Mouse (Mus musculus): Measurements from ENCODE around the gene Serpinf2. TPM values are rescaled to one million over a fixed set of nuclear protein-coding genes. Genes with fewer than 3 reads are reported as not detected.

Gene Serpinf2
- polyA plus RNA-seq, 1 experiment from 2014 or later: 5.4 TPM

DNA sequence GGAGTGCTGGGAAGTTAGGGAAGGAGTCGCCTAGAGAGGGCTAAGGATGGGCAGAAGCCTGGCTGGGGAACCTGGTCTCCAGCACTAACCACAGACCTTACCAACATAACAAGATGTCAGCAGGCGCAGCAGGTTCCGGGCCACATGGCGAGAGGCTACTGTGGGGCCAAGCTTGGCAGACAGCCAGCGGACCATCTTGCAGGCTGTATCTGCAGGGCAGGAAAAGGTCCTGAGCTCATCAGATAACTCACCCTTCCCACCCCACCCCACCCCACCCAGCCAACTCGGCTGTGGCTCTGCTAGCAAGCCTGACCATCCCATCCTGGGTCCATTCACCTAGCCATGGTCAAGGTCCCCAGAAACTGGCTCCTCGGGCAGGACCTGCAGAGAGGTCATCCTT, 10.3 kb upstream of the Serpinf2 start:
- ATAC-seq (replicated peaks; ENCODE audit: insufficient number of reproducible peaks, low FRiP score, low TSS enrichment): 0 out of 2 replicates have a peak, but pooled peaks have one; percentile 40
- Histone ChIP-seq H3K4me1 (ENCODE audit: control insufficient read depth, insufficient read depth, low read length) (peaks cover 18% of the 10 kb centered on the region), H3K27me3 (ENCODE audit: control insufficient read depth, insufficient read depth, low read length) (no peaks in the 10 kb centered on the region), H3K9ac (ENCODE audit: low read depth, low read length) (no peak overlapping the region), H3K4me3 (ENCODE audit: low read depth, low read length) (no peak overlapping the region), H3K36me3 (ENCODE audit: control insufficient read depth, insufficient read depth, low read length) (peaks cover 14% of the 10 kb centered on the region), H3K27ac (ENCODE audit: low read depth, low read length) (no peak overlapping the region), H3K9me3 (replicated peaks; ENCODE audit: control insufficient read depth, low read length) (no peaks in the 10 kb centered on the region), H3K4me2 (peak overlapping the region; percentile 14)
- WGBS (ENCODE audit: insufficient replicate concordance): 73% methylated on average over 7 of the region's 7 CpGs

DNA sequence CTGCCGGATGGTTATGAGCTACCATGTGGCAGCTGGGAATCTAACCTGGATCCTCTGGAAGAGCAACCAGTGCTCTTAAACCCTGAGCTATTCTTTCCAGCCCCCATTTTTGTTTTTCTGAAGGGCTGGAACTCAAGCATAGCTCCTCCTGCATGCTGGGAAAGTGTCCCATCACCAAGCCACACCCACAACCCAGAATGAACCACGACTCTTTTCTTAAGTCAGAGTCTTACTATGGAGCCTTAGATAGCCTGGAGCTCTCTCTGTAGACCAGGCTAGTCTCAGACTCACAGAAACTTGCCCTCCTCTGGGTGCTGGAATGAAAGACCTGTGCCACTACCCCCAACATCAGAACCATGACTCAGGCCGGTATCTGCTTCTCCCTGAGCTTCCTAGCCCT, 9.2 kb upstream of the Serpinf2 start:
- Histone ChIP-seq H3K4me3 (ENCODE audit: low read depth, low read length) (no peak overlapping the region), H3K36me3 (ENCODE audit: control insufficient read depth, insufficient read depth, low read length) (peaks cover 16% of the 10 kb centered on the region), H3K4me1 (ENCODE audit: control insufficient read depth, insufficient read depth, low read length) (peaks cover 12% of the 10 kb centered on the region), H3K9ac (ENCODE audit: low read depth, low read length) (peak overlapping the region; percentile 39; the same call in 1 of the 2 replicates), H3K27me3 (ENCODE audit: control insufficient read depth, insufficient read depth, low read length) (no peaks in the 10 kb centered on the region), H3K27ac (ENCODE audit: low read depth, low read length) (0 out of 2 replicates have a peak overlapping the region, but pooled peaks have one; percentile 31), H3K4me2 (peak overlapping the region; percentile 14), H3K9me3 (replicated peaks; ENCODE audit: control insufficient read depth, low read length) (no peaks in the 10 kb centered on the region)
- no peak for ATAC-seq (replicated peaks; ENCODE audit: insufficient number of reproducible peaks, low FRiP score, low TSS enrichment)
- 75% methylated on average over 3 of the region's 3 CpGs for WGBS (ENCODE audit: insufficient replicate concordance)

DNA sequence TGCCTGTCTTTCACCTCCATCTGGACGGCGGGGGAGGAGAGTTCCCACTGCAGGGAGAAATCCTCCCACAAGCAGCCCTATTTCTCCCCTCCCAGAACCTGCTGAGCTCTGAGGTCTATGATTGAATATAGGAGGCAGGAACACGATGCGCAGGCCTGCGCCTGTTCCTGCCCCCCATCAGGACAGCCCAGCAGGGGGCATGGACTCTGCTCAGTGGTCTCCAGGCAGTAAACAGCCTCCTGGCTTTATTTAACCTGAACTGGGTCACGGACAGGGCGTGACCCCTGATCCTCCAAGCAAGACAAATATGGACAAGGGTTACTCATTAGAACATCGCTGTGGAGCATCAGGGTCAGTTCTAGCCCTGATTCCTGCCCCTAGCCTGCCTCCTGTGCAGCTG, 4.3 kb upstream of the Serpinf2 start:
- peaks cover 14% of the 10 kb centered on the region for H3K36me3 ChIP-seq (ENCODE audit: control insufficient read depth, insufficient read depth, low read length)
- ATAC-seq (replicated peaks; ENCODE audit: insufficient number of reproducible peaks, low FRiP score, low TSS enrichment): no peak
- no peak overlapping the region for H3K4me2 ChIP-seq
- peaks cover 2% of the 10 kb centered on the region; the same call in 1 of the 2 replicates for H3K4me1 ChIP-seq (ENCODE audit: control insufficient read depth, insufficient read depth, low read length)
- no peak overlapping the region for H3K4me3 ChIP-seq (ENCODE audit: low read depth, low read length)
- no peaks in the 10 kb centered on the region for H3K9me3 ChIP-seq (replicated peaks; ENCODE audit: control insufficient read depth, low read length)
- H3K27me3 ChIP-seq (ENCODE audit: control insufficient read depth, insufficient read depth, low read length): no peaks in the 10 kb centered on the region
- no peak overlapping the region for H3K9ac ChIP-seq (ENCODE audit: low read depth, low read length)
- H3K27ac ChIP-seq (ENCODE audit: low read depth, low read length): no peak overlapping the region
- WGBS (ENCODE audit: insufficient replicate concordance): 65% methylated on average over 8 of the region's 8 CpGs

DNA sequence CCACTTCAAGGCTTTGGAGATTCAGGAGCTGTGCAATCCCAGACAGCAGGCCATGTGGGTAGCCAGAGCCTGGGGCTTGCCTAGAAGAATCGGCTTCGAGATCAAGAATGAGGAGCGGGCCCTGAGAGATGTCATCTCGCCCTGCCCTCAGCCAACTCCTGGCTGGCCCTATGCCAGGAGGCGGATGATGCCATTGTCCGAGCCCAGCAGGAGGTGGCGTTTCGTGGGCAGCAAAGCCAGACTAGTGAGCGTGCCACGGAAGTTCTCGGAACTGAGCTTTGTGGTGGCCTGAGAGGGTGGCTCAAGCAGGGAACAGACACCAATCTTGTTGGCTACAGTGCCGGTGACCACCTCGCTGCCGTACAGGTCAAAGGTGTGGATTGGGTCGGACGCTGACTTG, 2.2 kb upstream of the Serpinf2 start:
- Histone ChIP-seq H3K36me3 (ENCODE audit: control insufficient read depth, insufficient read depth, low read length) (0 out of 2 replicates have a peak, but pooled peaks cover 2% of the 10 kb centered on the region), H3K4me3 (ENCODE audit: low read depth, low read length) (no peak overlapping the region), H3K27ac (ENCODE audit: low read depth, low read length) (no peak overlapping the region), H3K4me2 (no peak overlapping the region), H3K9ac (ENCODE audit: low read depth, low read length) (no peak overlapping the region), H3K27me3 (ENCODE audit: control insufficient read depth, insufficient read depth, low read length) (no peaks in the 10 kb centered on the region), H3K4me1 (ENCODE audit: control insufficient read depth, insufficient read depth, low read length) (peaks cover 6% of the 10 kb centered on the region), H3K9me3 (replicated peaks; ENCODE audit: control insufficient read depth, low read length) (no peaks in the 10 kb centered on the region)
- 87% methylated on average over 16 of the region's 16 CpGs for WGBS (ENCODE audit: insufficient replicate concordance)
- ATAC-seq (replicated peaks; ENCODE audit: insufficient number of reproducible peaks, low FRiP score, low TSS enrichment): no peak; the same call in 1 of the 2 replicates

DNA sequence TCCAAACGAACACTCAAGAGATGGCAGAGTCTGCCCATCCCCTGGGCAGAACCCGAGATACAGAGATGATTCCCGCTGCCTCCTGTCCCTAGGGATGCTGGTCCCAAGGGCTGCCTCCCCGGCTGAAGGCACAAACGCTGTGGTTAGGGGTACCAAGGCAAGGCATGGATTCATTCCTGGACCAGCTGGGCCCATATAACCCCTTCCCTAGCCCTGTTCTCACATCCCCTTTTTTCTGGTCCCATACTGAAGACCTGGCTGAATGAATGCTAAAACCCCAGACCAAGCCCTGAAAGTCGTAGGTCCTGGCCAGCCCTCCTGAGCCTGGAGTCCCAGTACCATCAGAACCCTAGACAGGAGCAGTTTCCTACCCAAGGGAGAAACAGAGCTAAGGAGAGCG, 1.6 kb upstream of the Serpinf2 start:
- no peaks in the 10 kb centered on the region for H3K9me3 ChIP-seq (replicated peaks; ENCODE audit: control insufficient read depth, low read length)
- peaks cover 6% of the 10 kb centered on the region for H3K4me1 ChIP-seq (ENCODE audit: control insufficient read depth, insufficient read depth, low read length)
- WGBS (ENCODE audit: insufficient replicate concordance): 82% methylated on average over 7 of the region's 7 CpGs
- H3K36me3 ChIP-seq (ENCODE audit: control insufficient read depth, insufficient read depth, low read length): 0 out of 2 replicates have a peak, but pooled peaks cover 2% of the 10 kb centered on the region
- H3K4me3 ChIP-seq (ENCODE audit: low read depth, low read length): no peak overlapping the region
- H3K9ac ChIP-seq (ENCODE audit: low read depth, low read length): no peak overlapping the region
- H3K27me3 ChIP-seq (ENCODE audit: control insufficient read depth, insufficient read depth, low read length): no peaks in the 10 kb centered on the region
- H3K4me2 ChIP-seq: no peak overlapping the region
- no peak overlapping the region for H3K27ac ChIP-seq (ENCODE audit: low read depth, low read length)
- ATAC-seq (replicated peaks; ENCODE audit: insufficient number of reproducible peaks, low FRiP score, low TSS enrichment): no peak

DNA sequence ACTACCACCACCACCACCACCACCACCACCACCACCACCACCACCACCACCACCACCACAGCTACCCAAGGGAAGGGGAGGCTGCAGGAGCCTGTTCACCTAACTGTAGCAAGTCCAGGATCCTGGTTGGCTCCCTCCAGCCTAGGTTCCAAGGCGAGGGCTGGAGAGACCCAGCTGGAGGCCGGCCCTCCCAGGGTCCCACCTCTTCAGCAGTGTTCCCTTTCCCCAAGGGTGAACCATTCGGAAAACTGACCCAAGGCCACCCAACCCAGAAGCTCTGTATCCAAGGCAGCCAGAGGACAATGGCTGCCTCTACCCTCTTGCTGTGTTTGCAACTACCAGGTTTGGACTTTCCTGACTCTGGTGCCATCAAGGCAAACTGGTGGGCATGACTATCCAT, 560 bp upstream of the Serpinf2 start:
- 0 out of 2 replicates have a peak, but pooled peaks cover 2% of the 10 kb centered on the region for H3K36me3 ChIP-seq (ENCODE audit: control insufficient read depth, insufficient read depth, low read length)

DNA sequence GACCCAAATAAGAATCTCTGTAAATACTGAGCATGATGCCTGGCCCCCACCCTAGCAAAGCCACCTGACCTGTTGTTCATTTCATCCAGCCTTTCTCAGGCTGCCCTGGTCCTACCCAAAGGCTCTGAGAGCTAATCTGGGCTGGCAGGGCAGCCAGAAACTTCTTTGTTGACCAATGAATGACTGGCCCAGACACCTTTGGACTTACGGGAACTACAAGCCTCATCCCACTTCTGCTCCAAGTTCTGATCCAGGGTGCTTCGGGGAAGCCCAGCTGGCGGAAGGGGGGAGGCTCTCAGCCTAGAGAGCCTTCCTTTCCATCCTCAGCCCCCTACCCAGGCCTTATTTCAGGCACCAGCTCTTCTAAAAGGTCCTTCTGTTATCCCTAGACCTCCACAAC, 587 bp downstream of the Serpinf2 start:
- ATAC-seq (replicated peaks; ENCODE audit: insufficient number of reproducible peaks, low FRiP score, low TSS enrichment): no peak
- peaks cover 4% of the 10 kb centered on the region for H3K4me1 ChIP-seq (ENCODE audit: control insufficient read depth, insufficient read depth, low read length)
- H3K4me2 ChIP-seq: no peak overlapping the region
- no peak overlapping the region for H3K9ac ChIP-seq (ENCODE audit: low read depth, low read length)
- no peaks in the 10 kb centered on the region for H3K27me3 ChIP-seq (ENCODE audit: control insufficient read depth, insufficient read depth, low read length)
- no peak overlapping the region for H3K4me3 ChIP-seq (ENCODE audit: low read depth, low read length)
- no peak overlapping the region for H3K27ac ChIP-seq (ENCODE audit: low read depth, low read length)
- H3K36me3 ChIP-seq (ENCODE audit: control insufficient read depth, insufficient read depth, low read length): 0 out of 2 replicates have a peak, but pooled peaks cover 1% of the 10 kb centered on the region
- 82% methylated on average over 3 of the region's 3 CpGs for WGBS (ENCODE audit: insufficient replicate concordance)
- peaks cover 4% of the 10 kb centered on the region; the same call in 1 of the 2 replicates for H3K9me3 ChIP-seq (replicated peaks; ENCODE audit: control insufficient read depth, low read length)

More for the DNA sequence above, 560 bp upstream of the Serpinf2 start:
- H3K4me2 ChIP-seq: no peak overlapping the region
- no peak for ATAC-seq (replicated peaks; ENCODE audit: insufficient number of reproducible peaks, low FRiP score, low TSS enrichment)
- H3K4me1 ChIP-seq (ENCODE audit: control insufficient read depth, insufficient read depth, low read length): peaks cover 6% of the 10 kb centered on the region
- no peaks in the 10 kb centered on the region for H3K27me3 ChIP-seq (ENCODE audit: control insufficient read depth, insufficient read depth, low read length)
- no peak overlapping the region for H3K4me3 ChIP-seq (ENCODE audit: low read depth, low read length)
- H3K27ac ChIP-seq (ENCODE audit: low read depth, low read length): no peak overlapping the region
- H3K9ac ChIP-seq (ENCODE audit: low read depth, low read length): no peak overlapping the region
- no peaks in the 10 kb centered on the region for H3K9me3 ChIP-seq (replicated peaks; ENCODE audit: control insufficient read depth, low read length)
- WGBS (ENCODE audit: insufficient replicate concordance): 53% methylated on average over 3 of the region's 3 CpGs

DNA sequence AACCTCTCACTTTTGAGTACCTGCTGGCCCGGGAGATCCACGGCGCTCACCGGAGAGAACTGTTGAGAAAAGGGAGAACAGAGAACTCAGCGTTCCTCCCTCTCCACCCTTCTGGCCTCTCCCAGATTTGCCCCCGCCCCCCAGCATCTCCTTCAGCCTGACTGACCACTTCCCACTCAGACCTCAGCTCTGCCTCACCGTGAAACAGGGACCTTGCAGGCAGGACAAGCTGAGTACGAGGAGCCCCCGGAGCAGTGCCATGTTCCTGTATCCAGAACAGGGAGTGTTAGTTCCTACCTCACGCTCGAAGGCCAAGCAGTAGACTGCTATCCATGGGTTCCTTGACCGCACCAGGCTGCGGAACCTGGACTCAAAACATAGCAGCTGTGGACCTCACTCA, 1.2 kb downstream of the Serpinf2 start:
- Histone ChIP-seq H3K9me3 (replicated peaks; ENCODE audit: control insufficient read depth, low read length) (peaks cover 4% of the 10 kb centered on the region; the same call in 1 of the 2 replicates), H3K4me3 (ENCODE audit: low read depth, low read length) (no peak overlapping the region), H3K9ac (ENCODE audit: low read depth, low read length) (no peak overlapping the region), H3K27ac (ENCODE audit: low read depth, low read length) (no peak overlapping the region), H3K27me3 (ENCODE audit: control insufficient read depth, insufficient read depth, low read length) (no peaks in the 10 kb centered on the region), H3K36me3 (ENCODE audit: control insufficient read depth, insufficient read depth, low read length) (no peaks in the 10 kb centered on the region), H3K4me1 (ENCODE audit: control insufficient read depth, insufficient read depth, low read length) (peaks cover 4% of the 10 kb centered on the region; the same call in 1 of the 2 replicates), H3K4me2 (no peak overlapping the region)
- WGBS (ENCODE audit: insufficient replicate concordance): 76% methylated on average over 13 of the region's 13 CpGs
- no peak for ATAC-seq (replicated peaks; ENCODE audit: insufficient number of reproducible peaks, low FRiP score, low TSS enrichment)

DNA sequence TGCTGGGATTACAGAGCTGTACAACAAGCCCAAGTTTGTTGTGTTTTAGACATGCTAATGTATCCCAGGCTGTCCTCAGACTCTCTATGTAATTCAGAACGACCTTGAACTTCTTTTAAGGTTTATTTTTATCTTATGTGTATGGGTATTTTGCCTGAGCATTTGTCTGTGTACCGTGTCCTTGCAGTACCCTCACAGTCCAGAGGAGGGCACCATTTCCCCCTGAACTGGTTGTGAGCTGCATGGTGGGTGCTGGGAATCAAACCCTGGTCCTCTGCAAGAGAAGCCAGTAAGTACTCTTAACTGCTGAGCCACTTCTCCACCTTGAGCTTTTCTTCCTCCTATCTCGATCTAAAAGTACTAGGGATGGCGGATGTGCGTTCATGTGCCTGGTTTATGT, 5.3 kb downstream of the Serpinf2 start:
- WGBS (ENCODE audit: insufficient replicate concordance): 84% methylated on average over 5 of the region's 5 CpGs

More for the DNA sequence above, 5.3 kb downstream of the Serpinf2 start:
- ATAC-seq (replicated peaks; ENCODE audit: insufficient number of reproducible peaks, low FRiP score, low TSS enrichment): no peak
- no peak overlapping the region for H3K27ac ChIP-seq (ENCODE audit: low read depth, low read length)
- H3K4me1 ChIP-seq (ENCODE audit: control insufficient read depth, insufficient read depth, low read length): peaks cover 4% of the 10 kb centered on the region; the same call in 1 of the 2 replicates
- no peak overlapping the region for H3K4me3 ChIP-seq (ENCODE audit: low read depth, low read length)
- H3K27me3 ChIP-seq (ENCODE audit: control insufficient read depth, insufficient read depth, low read length): no peaks in the 10 kb centered on the region
- H3K9me3 ChIP-seq (replicated peaks; ENCODE audit: control insufficient read depth, low read length): peaks cover 4% of the 10 kb centered on the region; the same call in 1 of the 2 replicates
- H3K4me2 ChIP-seq: no peak overlapping the region
- no peak overlapping the region for H3K9ac ChIP-seq (ENCODE audit: low read depth, low read length)
- no peaks in the 10 kb centered on the region for H3K36me3 ChIP-seq (ENCODE audit: control insufficient read depth, insufficient read depth, low read length)
